Comparison of ENCODE assay signal across 9 mouse cellular contexts in the genomic region with DNA sequence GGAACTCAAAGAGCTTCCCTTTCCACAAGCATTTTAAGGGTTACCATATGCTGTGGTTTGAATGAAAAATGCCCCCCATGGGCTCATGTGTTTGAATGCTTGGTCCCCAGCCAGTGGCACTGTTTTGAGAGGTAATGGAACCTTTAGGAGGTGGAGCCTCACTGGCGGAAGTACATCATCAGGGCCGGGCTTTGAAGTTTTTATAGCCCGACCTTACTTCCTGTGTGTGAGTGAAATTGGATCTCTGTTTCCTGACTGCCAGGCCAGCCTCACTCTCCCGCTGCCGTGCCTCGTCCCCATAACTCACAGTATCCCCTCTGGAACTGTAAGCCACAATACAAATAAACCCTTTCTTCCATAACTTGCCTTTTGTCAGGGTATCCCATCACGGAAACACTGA.
DNase-seq lines count a peak whose midpoint lies in the region; ATAC-seq lines count a peak whose summit lies in the region.
"Had no signal": no experiment of that assay in that cellular context is flagged by ENCODE, and none has a peak within 500 bp of the region (broad histone marks: within the 10 kb centered on the region; RNA-seq: fewer than 3 reads in every experiment).

No protein-coding gene starts in this region.

- WGBS in heart, embryonic 14.5 days: 39% methylated on average over 7 of the region's 7 CpGs
- 52% methylated on average over 7 of the region's 7 CpGs for WGBS in hindbrain, embryonic 11.5 days
- 47% methylated on average over 7 of the region's 7 CpGs for WGBS in midbrain, embryonic 11.5 days

- peaks cover 45 to 78% of the 10 kb centered on the region in 2 experiments for H3K4me1 ChIP-seq in heart, embryonic 14.5 days (ENCODE audit: control insufficient read depth in 2 of 2, insufficient read depth in 2 of 2, low read length in 2 of 2)
- peaks cover 15% of the 10 kb centered on the region for H3K4me1 ChIP-seq in hindbrain, embryonic 11.5 days (replicated peaks; ENCODE audit: control insufficient read depth, insufficient read depth, low read length)
- H3K4me1 ChIP-seq in midbrain, embryonic 11.5 days (ENCODE audit: control insufficient read depth, insufficient read depth, low read length): peaks cover 44% of the 10 kb centered on the region

- no peaks in the 10 kb centered on the region for H3K9me3 ChIP-seq in heart, embryonic 14.5 days (ENCODE audit: control insufficient read depth, low read length)
- H3K9me3 ChIP-seq in hindbrain, embryonic 11.5 days (ENCODE audit: control insufficient read depth, low read length): no peaks in the 10 kb centered on the region
- no peaks in the 10 kb centered on the region; the same call in 1 of the 2 replicates for H3K9me3 ChIP-seq in midbrain, embryonic 11.5 days (ENCODE audit: control insufficient read depth, low read length)
- H3K9me3 ChIP-seq: G1E had no signal

- ATAC-seq in heart, embryonic 14.5 days (ENCODE audit: insufficient number of reproducible peaks, insufficient read depth, low FRiP score, low read depth): no peak
- ATAC-seq in hindbrain, embryonic 11.5 days (ENCODE audit: low FRiP score): no peak
- ATAC-seq in midbrain, embryonic 11.5 days (ENCODE audit: low FRiP score): no peak
- no peak for ATAC-seq in megakaryocyte-erythroid progenitor cell, adult 5-6 weeks (replicated peaks; ENCODE audit: low FRiP score, low TSS enrichment, poor library complexity, severe bottlenecking)

- peaks cover 31% of the 10 kb centered on the region; the same call in 1 of the 2 replicates for H3K36me3 ChIP-seq in heart, embryonic 14.5 days (ENCODE audit: control insufficient read depth, insufficient read depth, low read length)
- H3K36me3 ChIP-seq in hindbrain, embryonic 11.5 days (ENCODE audit: control insufficient read depth, insufficient read depth, low read length): no peaks in the 10 kb centered on the region
- no peaks in the 10 kb centered on the region for H3K36me3 ChIP-seq in midbrain, embryonic 11.5 days (ENCODE audit: control insufficient read depth, insufficient read depth, low read length)

- H3K9ac ChIP-seq in heart, embryonic 14.5 days (ENCODE audit: low read length): peak overlapping the region; percentile 59; the same call in 1 of the 2 replicates
- no peak overlapping the region for H3K9ac ChIP-seq in hindbrain, embryonic 11.5 days (ENCODE audit: low read depth, low read length)
- no peak overlapping the region for H3K9ac ChIP-seq in midbrain, embryonic 11.5 days (ENCODE audit: low read length)

- intact Hi-C loops in heart, postnatal 10 days (cut with DNase I): loop anchor here (2.0 kb wide), 1 partner anchor 19 kb away; no protein-coding TSS in a partner anchor

- no peak for DNase-seq in heart, postnatal 10 days
- DNase-seq in ZHBTc4 (ENCODE audit: low read depth, low spot score): peak; percentile 70
- DNase-seq in hindbrain, embryonic 11.5 days (ENCODE audit: low spot score): peak; percentile 45
- peak; percentile 82 for DNase-seq in midbrain, embryonic 11.5 days (ENCODE audit: low spot score, missing footprints)
- DNase-seq in thymus, postnatal 10 days (ENCODE audit: low spot score in 2 of 2): no peak
- DNase-seq in spleen, postnatal 36 days (ENCODE audit: low spot score in 2 of 2): no peak

- H3K27me3 ChIP-seq in heart, embryonic 14.5 days (ENCODE audit: control insufficient read depth, insufficient read depth, low read length): no peaks in the 10 kb centered on the region
- no peaks in the 10 kb centered on the region for H3K27me3 ChIP-seq in hindbrain, embryonic 11.5 days (ENCODE audit: control insufficient read depth, insufficient read depth, low read length)
- H3K27me3 ChIP-seq in midbrain, embryonic 11.5 days (ENCODE audit: control insufficient read depth, insufficient read depth, low read length): no peaks in the 10 kb centered on the region

- no peak overlapping the region for H3K4me3 ChIP-seq in heart, embryonic 14.5 days (ENCODE audit: control insufficient read depth in 1 of 2, insufficient read depth in 1 of 2, low read depth in 1 of 2, low read length in 2 of 2)
- no peak overlapping the region for H3K4me3 ChIP-seq in hindbrain, embryonic 11.5 days (ENCODE audit: low read depth, low read length)
- H3K4me3 ChIP-seq in midbrain, embryonic 11.5 days (ENCODE audit: low read depth, low read length): no peak overlapping the region

- H3K27ac ChIP-seq in heart, embryonic 14.5 days (replicated peaks in 1 of 2; ENCODE audit: control insufficient read depth in 1 of 2, insufficient read depth in 1 of 2, low read depth in 2 of 2, low read length in 2 of 2): peak overlapping the region; percentile 46 to 86
- H3K27ac ChIP-seq in hindbrain, embryonic 11.5 days (ENCODE audit: low read depth, low read length): no peak overlapping the region
- no peak overlapping the region for H3K27ac ChIP-seq in midbrain, embryonic 11.5 days (ENCODE audit: low read depth, low read length)

- H3K4me2 ChIP-seq in heart, embryonic 14.5 days (ENCODE audit: low read length): peak overlapping the region; percentile 61; the same call in 1 of the 2 replicates
- H3K4me2 ChIP-seq in hindbrain, embryonic 11.5 days (replicated peaks; ENCODE audit: low read depth, low read length): no peak overlapping the region
- peak overlapping the region; percentile 5; the same call in 1 of the 2 replicates for H3K4me2 ChIP-seq in midbrain, embryonic 11.5 days

Comparison
In these comparisons a context has a peak if more than half of its experiments do, and no peak if none do; other contexts are left out.
1. H3K27ac ChIP-seq: peak in heart, embryonic 14.5 days (2 of 2); none in hindbrain, embryonic 11.5 days (single experiment) and midbrain, embryonic 11.5 days (single experiment).
2. DNase-seq: peak in ZHBTc4 (single experiment), hindbrain, embryonic 11.5 days (single experiment) and midbrain, embryonic 11.5 days (single experiment); none in heart, postnatal 10 days (0 of 2), thymus, postnatal 10 days (0 of 2) and spleen, postnatal 36 days (0 of 2).